Mouse (Mus musculus): Measurements from ENCODE around the gene Znrd1as. TPM values are rescaled to one million over a fixed set of nuclear protein-coding genes. Genes with fewer than 3 reads are reported as not detected.
A peak's percentile ranks its signal among the peaks of the same experiment; 100 is the strongest.
"Not testable (repeated sequence)": the region's sequence is repeated elsewhere in the genome, so short reads cannot be mapped to it uniquely, and the experiment has no call there.

Gene Znrd1as
- total RNA-seq, 2 experiments from 2014 or later, result 15.1 to 16.2 TPM

DNA sequence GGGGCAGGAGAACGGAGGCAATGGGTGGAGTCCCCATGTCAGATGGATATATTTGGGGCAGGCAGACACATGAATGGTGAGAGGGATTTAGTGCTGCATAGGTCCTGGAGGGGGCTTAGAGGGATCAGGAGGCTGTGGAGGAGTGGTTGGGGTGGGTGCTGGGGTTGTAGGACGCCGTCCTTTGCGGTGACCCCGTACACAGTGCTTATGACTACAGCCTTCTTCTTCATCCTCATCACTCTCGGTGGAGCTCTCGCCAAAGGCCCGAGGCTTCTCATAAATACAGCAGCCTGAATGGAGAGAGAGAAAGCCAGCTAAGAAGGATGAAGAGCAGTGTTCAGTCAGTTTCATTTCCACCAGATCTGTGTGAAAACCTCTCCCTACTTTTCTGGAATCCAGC, 9.1 kb upstream of the Znrd1as start:
- DNase-seq, result no peak

DNA sequence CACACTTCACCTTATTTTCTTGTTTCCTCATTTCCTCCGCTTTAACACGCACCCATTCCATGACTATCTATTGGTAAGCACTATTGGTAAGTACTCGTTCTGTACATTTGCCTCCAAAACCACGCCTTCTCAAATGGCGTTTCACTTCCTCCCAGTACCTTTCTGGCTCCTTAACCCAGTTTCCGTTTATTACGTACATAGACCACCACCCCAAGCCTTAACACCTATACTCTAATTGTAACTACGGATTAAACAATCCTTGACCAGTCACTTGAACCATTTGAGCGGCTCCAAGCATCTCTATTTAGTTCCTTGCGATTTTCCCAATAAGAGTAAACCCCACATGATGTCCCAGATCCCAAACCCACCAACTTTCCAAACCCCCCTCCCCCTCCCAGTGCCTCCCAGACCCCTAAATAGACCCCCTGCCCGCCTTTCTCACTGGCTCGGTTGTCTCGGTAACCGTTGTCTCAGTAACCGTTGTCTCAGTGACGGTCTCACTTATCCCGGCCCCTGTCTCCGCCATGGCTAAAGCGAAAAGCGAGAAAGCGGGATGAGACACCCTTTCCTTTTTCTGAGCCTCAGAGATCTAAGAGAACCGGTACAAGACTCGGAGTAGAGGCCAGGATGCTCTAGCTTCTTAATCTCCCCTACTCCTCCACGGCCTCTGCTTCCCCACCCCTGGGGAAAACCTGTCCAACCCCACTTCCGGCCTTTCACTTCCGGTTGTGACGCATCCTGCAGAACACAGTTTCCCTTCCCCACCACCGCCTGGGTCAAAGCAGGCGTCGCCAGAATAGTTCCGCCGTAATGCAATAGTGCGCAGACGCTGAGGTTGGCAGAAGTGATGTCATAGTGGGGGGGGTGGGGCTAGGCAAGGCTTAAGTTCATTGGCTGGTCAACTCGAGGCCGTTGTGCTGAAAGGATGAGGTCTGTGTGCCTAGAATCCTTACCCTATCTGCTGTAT, 7.1 kb upstream of the Znrd1as start, which contains the start of gene Ppp1r11:
Gene Ppp1r11 (minus strand): TSS at position 761 of the 967 bp plus-strand sequence.
- DNase-seq, result peak; percentile 97 to 98

DNA sequence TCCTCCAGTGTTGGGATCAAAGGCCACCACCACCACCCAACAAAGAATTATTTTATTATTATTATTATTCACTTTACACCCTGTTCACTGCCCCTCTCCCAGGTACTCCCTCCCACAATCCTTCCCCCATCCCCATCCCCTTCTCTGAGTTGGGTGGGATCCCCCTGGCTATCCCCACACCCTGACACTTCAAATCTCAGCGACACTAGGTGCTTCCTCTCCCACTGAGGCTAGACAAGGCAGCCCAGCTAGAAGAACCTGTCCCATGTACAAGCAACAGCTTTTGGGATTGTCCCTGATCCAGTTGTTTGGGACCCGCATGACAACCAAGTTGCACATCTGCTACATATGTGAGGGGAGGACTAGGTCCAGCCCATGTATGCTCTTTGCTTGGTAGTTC, 5.8 kb upstream of the Znrd1as start:
- no peak for DNase-seq

DNA sequence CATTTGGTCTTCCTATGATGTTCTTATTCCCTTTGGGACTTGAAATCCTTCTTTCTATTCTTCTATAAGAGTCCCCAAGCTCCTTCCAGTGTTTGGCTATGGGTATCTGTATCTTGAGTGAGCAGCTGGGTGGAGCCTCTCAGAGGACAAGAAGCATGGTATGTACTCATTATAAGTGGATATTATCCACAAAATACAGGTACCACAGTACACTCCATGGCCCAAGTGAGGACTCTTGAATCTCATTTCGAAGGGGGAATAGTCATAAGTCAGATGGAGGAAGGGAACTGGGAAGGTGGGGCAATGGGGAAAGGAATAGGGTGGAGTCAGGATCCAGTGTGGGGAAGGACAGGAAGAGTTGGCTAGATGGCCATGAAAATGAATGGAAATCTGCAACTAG, 5.3 kb upstream of the Znrd1as start:
- no peak for DNase-seq

DNA sequence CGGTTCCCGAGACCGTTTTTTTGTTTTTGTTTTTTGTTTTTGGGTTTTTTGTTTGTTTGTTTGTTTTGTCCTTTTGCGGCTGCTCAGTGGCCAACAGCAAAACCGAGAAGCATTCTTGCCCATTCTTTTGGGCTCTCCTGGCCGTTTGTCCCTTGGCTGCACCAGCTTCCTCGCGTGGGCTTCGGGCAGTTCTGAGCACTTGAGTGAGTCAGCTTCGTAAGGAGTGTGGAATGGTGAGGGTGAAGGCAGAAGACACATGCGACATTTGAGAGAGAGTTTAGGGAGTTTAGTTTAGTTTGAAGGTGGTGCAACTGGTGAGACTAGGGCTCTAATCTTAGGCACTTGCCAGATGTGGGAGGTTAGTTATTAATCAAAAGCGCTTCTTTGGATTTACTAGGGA, 492 bp downstream of the Znrd1as start:
- DNase-seq, result no peak

DNA sequence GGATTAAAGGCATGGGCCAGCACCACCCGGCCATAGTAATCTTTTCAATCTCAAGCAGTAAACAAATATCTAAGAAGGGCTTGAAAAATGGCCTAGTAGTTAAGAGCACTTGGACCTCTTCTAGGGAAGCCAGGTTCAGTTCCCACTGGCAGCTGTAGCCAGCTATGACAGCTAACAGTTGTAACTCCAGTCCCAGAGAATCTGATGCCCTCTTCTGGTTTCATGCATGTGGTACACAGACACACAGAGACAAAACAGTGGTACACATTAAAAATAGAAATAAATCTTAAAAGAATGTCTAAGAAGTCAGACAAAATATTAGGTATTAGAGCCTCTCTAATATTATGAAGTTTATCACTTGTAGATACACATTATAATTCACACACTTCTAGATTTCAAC, 2.7 kb downstream of the Znrd1as start:
- DNase-seq, result no peak

DNA sequence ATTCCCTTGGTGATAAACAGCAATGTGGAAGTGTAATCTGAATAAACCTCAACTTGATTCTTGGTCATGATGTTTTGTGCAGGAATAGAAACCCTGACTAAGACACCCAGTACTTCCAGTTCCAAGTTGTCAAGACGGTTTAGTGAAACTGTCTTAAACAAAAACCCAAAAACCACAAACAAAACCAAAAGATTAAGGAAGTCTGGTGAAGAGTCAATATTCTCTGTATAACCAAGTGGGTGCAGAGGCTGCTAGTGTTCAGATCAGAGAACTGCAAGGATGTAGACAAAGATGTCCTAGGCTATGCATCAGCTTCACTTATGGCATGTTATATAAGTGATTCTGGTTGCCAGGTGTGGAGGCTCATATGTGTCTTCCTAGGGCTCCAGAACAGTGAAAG, 8.5 kb downstream of the Znrd1as start:
- no peak for DNase-seq

DNA sequence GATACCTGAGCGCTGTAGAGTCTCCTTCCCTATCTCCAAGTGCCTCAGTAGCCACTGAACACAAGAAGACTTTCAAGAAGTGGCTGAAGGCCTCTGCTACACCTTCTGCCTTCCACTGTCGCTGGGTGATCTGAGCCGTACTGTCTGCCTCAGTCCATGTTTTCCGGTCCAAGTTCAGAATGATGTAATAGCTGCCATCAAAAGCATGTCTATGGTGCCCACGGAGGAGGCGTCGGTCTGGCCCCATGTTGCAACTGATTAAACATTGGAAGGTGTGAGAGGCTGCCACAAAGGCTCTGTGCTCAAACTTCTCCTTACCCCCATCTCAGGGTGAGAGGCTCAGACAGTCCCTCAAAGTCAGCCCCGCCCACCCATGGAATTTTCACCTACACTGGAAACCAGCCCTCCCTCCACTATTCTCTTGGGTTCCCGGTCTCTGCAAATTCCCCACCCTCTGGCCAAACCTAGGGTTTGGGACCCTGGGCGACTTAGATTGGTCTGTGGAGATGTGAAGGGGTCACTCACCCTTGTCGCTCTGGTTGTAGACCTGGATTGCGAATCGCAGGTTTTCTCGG, 12.0 kb downstream of the Znrd1as start:
- DNase-seq, result no peak

DNA sequence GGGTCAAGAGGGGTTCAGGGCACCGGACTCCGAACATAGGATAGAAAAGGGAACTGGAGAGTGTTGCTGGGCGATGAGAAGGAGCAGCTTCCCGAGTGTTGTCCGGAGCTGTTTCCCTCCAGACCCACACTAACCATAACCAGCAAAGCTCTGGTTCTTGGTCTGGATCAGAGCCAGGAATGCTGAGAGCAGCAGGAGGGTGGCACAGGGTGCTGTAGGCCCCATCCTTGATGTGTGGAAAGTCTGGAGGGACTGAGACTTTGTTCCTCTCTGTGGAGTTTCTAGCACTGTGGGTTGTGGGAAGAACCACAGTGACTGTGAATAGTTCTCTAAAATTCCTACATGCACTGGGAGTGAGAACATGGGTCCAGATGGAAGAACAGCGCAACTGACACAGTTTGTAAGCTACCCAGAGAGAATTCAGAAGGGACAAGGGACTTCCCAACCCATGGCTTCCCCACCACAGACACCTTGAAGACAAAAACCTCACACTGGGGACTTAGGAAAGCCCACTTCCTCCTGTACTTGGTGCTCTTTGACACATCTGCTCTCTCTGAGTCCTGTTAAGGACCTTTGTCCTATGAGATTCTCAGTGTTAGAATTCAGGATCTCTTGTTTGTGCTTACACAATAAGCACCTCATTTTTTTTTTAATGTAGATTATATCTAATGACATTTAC, 12.9 kb downstream of the Znrd1as start:
- no peak for DNase-seq

DNA sequence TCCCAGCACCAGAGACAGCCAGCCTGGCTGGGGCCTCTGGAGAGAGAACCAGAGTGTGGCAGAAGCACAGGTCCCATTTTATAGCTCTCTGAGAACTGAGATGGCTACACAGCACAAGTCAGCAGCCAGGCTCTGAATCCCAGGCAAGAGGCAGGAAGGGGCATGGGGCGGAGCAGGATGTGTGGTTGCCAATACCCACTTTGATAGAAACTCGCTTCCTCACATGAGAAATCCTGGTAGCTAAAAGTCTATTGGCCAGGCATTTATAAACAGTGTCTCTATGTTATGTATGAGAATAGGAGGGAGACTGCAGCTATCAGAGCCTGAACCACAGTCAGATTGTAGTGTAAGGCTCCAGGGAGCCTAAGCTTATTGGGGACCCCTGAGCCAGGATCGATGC, 14.4 kb downstream of the Znrd1as start:
- no peak for DNase-seq

DNA sequence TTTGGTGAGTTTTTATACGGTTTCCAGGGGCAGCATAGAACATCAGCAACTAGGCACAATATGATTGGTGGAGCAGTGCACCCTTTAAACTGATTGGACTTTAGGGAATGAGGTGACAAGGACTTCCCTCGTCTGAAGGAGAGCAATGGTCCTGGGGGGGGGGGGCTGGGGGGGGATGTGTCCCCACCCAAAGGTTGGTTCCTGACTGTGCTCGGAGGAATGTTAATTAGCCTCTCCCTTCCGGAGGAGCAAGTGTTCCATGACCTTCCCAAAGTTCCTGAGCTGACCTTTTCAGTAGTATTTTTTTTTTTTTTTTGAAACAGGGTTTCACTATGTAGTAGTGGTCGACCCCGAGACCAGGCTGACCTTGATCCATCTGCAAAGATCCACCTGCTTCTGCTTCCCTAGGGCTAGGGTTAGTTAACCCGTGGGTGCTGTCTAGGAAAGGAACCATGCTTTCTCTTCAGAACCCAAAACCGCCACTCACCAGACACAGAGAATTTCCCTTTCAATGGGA, 14.9 kb downstream of the Znrd1as start:
- no peak for DNase-seq

DNA sequence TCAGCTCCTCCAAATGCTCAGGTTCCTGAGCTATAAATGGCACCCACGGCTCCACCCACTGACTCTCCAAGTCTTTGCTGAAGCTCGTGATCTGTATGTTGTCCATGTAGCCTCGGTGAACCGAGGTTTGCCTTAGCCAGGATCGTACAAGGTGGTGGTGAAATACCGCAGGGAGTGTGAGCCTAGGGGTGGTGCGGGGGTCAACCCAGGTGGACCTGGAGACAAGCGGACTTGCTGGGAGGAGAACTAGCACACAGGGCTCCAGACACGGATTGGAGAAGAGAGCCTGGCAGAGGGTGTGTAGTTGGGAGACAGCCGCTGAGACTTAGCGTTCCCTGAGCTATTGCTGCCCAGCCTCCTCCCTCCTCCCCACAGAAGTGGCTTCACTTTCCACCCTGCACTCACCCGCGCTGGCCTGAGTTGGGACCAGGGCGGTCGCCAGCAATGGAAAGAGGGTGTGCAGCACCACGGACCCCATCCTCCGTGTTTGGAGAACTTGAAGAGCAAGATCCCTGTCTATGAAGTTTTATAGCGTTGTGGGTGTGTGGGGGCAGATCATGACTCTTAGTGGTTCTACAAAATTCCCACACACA, 22.9 kb downstream of the Znrd1as start, which contains the start of gene 2410137M14Rik:
Gene 2410137M14Rik (minus strand): TSS at position 17 of the 593 bp plus-strand sequence.
- DNase-seq, result peak; percentile 48 to 56

DNA sequence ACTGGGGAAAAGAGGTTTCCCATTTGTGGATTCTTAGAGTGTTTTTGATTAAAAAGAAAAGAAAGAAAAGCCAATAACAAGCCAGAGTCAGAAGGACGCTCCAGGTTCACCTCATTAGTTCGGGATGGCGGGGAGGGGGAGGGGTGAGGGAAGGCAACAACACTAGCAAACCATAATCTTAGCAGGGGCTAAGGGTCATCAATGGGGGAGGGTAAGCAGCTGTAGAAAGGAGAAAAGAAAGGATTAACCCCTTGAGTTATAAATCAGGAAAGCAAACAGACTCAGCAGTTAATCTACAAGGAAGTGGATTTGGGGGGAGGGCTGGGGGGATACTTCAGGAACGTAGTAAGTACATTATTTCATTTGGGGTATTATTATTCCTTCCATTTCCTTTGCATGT, 23.5 kb downstream of the Znrd1as start:
- DNase-seq, result no peak

DNA sequence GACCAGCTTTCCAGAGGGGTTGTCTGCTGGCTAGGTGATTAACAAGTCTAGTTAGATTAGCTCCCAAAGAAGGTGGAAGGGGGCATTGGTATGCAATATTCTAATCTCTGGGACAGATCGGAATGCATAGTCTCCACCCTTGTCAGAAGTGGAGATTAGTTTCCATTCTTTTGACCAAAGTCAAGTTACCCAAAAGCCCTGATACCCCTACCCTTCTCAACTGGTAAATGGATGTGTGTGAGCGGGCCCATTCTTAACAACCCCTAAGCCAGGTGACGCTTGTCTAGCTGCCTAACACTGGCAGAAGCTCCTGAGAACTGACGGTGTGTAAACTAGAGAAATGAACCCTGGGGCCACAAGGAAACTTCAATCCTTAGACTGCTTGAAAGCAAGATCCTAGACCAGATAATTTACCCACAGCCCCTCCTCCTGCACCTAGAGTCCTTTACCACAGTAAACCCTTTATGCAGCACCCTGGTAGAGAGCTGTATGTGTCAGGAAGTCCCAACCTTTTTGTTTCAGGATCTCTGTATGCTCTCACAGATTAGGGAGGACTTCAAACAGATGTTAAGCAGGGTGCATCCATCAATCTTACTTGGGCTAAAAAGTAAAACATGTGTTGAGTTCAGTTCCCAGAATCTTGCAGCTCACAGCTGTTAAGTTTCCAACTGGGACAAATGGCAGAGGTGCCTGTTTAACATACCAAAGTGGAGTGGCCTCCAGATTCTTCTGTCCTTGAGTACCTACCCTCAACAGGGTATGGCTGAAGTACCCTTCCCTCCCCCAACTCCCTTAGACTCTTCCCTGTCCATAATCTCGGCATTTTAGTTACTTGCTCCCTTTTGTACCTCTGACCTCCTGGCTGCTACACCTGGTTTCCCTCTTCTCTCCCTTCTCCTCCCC, 24.1 kb downstream of the Znrd1as start:
- no peak for DNase-seq

DNA sequence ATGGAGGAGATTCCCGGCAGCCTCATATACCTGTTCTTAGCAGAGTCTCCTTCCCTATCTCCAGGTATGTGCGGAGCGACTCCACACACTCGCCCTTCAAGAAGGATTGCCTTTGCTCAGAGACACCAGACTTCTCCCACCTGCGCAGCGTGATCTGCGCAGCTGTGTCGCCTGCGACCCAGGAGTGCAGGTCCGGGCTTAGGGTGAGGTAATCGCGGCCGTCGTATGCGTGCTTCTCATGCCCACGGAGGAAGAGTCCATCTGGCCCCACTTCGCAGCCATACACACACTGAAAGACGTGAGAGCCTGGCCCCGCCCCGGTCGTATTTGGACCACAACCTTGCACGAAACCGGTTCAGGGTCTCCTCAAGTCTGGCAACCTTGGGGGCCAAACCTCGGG, 30.1 kb downstream of the Znrd1as start:
- DNase-seq, result no peak

DNA sequence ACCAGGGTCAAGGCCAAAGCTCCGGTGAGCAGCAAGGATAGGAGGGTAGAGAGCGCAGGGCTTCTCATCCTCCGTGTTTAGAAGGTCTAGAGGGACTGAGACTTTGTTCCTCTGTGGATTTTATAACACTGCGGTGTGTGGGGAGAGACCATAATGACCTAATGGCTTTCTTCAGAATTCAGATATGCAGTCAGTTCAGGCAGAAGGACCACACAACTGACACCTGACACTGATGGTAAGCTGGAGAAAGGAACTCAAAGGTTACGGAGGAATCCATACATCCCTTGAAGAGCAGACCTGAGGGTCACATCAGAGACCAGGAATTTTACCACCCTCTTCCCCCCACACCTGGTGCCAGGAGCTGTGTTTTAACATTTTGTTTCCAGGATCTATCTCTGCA, 31.0 kb downstream of the Znrd1as start, which contains the start of gene H2-M5:
Gene H2-M5 (minus strand): TSS at position 101 of the 400 bp plus-strand sequence.
- DNase-seq, result no peak

DNA sequence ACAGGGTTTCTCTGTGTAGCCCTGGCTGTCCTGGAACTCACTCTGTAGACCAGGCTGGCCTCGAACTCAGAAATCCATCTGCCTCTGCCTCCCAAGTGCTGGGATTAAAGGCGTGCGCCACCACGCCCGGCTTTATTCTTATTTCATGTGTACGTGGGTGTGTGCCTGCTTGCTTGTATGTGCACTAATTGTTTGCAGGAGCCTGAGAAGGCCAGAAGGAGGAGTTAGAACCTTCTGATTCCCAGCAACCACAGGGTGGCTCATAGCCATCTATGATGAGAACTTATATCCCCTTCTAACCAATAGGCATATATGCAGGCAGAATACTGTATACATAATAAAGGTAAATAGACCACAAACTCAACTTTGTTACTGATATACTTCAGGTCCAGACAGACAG, 32.2 kb downstream of the Znrd1as start:
- not testable (repeated sequence) for DNase-seq

DNA sequence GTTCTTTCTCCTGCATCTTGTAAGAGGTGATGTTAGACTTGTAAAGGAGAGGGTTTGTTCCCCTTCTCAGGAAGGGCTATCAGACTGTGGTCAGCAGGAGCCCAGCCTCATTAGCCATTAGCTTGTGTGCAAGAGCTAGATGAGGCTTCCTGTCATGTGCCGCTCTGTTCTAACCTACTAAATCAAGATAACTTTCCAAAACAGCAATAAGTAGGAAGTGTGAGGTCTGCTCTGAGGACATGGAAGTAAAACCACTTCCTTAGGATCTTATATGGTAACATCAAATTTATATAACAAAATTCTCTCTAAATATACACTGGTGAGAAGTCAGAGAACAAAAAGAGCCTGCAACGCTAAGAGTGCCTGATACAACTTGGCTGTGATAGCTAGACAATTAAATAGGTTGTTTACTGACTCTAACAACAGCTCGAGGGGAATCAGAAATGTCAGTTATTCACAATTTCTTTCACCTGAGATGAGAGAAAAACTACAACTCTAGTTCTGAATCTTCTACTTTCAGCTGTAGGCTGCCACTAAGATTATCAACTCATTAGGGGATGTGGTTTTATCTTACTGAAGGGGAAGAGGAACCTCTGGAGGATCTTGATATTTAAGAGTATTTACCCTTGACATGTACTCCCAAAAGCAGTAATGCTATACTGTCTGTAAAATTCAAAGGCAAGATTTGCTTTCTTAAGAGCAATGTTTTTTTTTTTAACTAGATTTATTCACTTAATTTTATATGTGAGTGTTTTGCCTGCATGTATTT, 34.1 kb downstream of the Znrd1as start:
- no peak for DNase-seq

DNA sequence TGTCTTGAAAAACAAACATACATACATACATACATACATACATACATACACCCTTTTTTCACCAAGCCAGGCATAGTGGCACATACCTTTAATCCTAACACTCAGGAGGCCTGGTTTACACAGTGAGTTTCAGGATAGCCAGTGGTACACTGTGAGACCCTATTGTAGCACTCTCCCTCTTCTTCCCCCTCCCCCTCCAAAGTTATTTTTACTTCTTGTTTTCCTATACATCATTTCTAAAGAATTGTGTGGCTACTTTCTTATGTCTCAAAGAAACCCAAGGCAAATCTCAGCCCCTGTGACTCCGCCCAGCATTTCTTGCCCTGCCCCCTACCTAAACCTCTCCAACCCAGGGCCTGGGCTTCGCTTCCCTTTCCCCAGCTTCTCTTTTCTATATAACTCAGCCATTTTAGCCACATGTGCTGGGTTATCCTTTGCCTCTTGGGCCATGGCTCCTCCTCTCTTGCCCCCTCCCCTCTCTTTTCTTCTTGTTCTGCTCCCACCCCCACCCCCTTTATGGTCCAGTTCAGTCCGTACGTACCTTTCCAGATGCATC, 35.5 kb downstream of the Znrd1as start:
- no peak for DNase-seq

DNA sequence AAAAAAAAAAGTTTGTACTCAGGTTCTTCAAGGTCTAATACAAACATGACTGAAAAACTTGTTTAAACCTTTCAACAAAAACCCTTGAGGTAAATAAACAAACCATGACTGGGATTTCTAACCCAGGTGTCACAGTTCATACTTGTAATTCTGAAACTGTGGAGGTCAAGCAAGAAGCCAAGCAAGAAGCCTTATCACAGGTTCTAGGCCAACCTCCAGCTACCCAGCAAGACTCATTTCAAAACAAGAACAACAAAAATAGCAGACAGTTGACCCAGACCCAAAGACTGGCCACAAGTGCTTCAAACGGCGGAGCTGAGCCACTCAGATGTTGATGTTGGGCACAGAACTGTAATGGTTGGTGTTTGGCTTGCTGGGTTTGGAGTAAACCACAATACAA, 36.1 kb downstream of the Znrd1as start:
- no peak for DNase-seq

All from heart, adult 18-20 months (tissue).